Mouse (Mus musculus) CH12.LX (cell line): ENCODE data around the gene March6.

ENCODE experiments used
- MEF2A ChIP-seq: IDR thresholded peaks from 2 replicates; pipeline ENCODE4 v1.6.1; 2014; ENCODE audit warnings: low read depth, mild to moderate bottlenecking, inconsistent platforms, low read length, improper control_type of control experiment, borderline replicate concordance
- NELFE ChIP-seq: IDR thresholded peaks from 2 replicates; pipeline ENCODE4 v1.6.1; 2011; ENCODE audit warnings: low read depth, low read length, improper control_type of control experiment

GRCm38 (mm10) chr15:31494310-31494709, 36.5 kb downstream of the March6 start:
- TF ChIP-seq MEF2A (no peak), NELFE (no peak)
